Mouse (Mus musculus) myocyte (in vitro differentiated cells): ENCODE results near the gene Espnl. TPM values are rescaled to one million over a fixed set of nuclear protein-coding genes. Genes with fewer than 3 reads are reported as not detected.
A peak's percentile ranks its signal among the peaks of the same experiment; 100 is the strongest.

Experiments used
- H3K27me3 ChIP-seq: one replicate; pipeline ENCODE4 v1.6.1; 2011; ENCODE audit not compliant: control insufficient read depth, insufficient read depth, insufficient read length
- H3K36me3 ChIP-seq: one replicate; pipeline ENCODE4 v1.6.1; 2011; ENCODE audit not compliant: control insufficient read depth, insufficient read depth
- H3K4me2 ChIP-seq: one replicate; pipeline ENCODE4 v1.6.1; 2011; ENCODE audit warnings: low read depth, control low read depth
- H3K4me3 ChIP-seq: one replicate; pipeline ENCODE4 v1.5.1; 2011; ENCODE audit warnings: mild to moderate bottlenecking, control low read depth, moderate library complexity
- H3K79me2 ChIP-seq: one replicate; pipeline ENCODE4 v1.6.1; 2011; ENCODE audit not compliant: control insufficient read depth, insufficient read depth
- H3ac ChIP-seq: one replicate; pipeline ENCODE4 v1.6.1; 2011; ENCODE audit not compliant: control insufficient read depth, insufficient read length
- CEBPB ChIP-seq: IDR thresholded peaks from 2 replicates; pipeline ENCODE4 v1.6.1; 2011; ENCODE audit warnings: mild to moderate bottlenecking, moderate library complexity; ENCODE audit not compliant: poor library complexity, insufficient read depth, severe bottlenecking
- E2F4 ChIP-seq: IDR thresholded peaks from one replicate; pipeline ENCODE4 v1.6.1; 2011; ENCODE audit warnings: mild to moderate bottlenecking, control low read depth, moderate library complexity; ENCODE audit not compliant: insufficient read depth
- MAX ChIP-seq: IDR thresholded peaks from one replicate; pipeline ENCODE4 v1.6.1; 2011; ENCODE audit warnings: low read depth, mild to moderate bottlenecking, control low read depth
- MYOD1 ChIP-seq, 3 experiments: IDR thresholded peaks; one replicate each; pipeline ENCODE4 v1.6.1; 2011; ENCODE audit warnings: control low read depth in 2 of 3, low read depth in 2 of 3, mild to moderate bottlenecking in 2 of 3, moderate library complexity in 1 of 3; ENCODE audit not compliant: insufficient read length in 2 of 3, control insufficient read depth in 1 of 3
- MYOG ChIP-seq, 3 experiments: IDR thresholded peaks; one replicate each; pipeline ENCODE4 v1.6.1; 2011; ENCODE audit warnings: control low read depth in 2 of 3, low read depth in 2 of 3, mild to moderate bottlenecking in 2 of 3; ENCODE audit not compliant: insufficient read length in 2 of 3, control insufficient read depth in 1 of 3, insufficient read depth in 1 of 3
- POLR2A ChIP-seq: IDR thresholded peaks from one replicate; pipeline ENCODE4 v1.6.1; 2011; ENCODE audit warnings: low read depth, mild to moderate bottlenecking, control low read depth, moderate library complexity; ENCODE audit not compliant: insufficient read length
- POLR2AphosphoS2 ChIP-seq: IDR thresholded peaks from one replicate; pipeline ENCODE4 v1.6.1; 2011; ENCODE audit warnings: low read depth, control low read depth; ENCODE audit not compliant: insufficient read length
- REST ChIP-seq: IDR thresholded peaks from one replicate; pipeline ENCODE4 v1.6.1; 2011; ENCODE audit warnings: mild to moderate bottlenecking, control low read depth, moderate library complexity; ENCODE audit not compliant: insufficient read depth, insufficient read length
- SRF ChIP-seq: IDR thresholded peaks from one replicate; pipeline ENCODE4 v1.6.1; 2011; ENCODE audit warnings: low read depth; ENCODE audit not compliant: control insufficient read depth, insufficient read length
- TCF12 ChIP-seq: IDR thresholded peaks from one replicate; pipeline ENCODE4 v1.6.1; 2011; ENCODE audit warnings: mild to moderate bottlenecking, control low read depth; ENCODE audit not compliant: poor library complexity, insufficient read depth, severe bottlenecking
- TCF3 ChIP-seq: IDR thresholded peaks from one replicate; pipeline ENCODE4 v1.6.1; 2011; ENCODE audit warnings: low read depth, control low read depth; ENCODE audit not compliant: insufficient read length
- USF1 ChIP-seq: IDR thresholded peaks from one replicate; pipeline ENCODE4 v1.6.1; 2011; ENCODE audit warnings: low read depth, mild to moderate bottlenecking, control low read depth, moderate library complexity
- polyA plus RNA-seq: library from polyadenylated mRNA; unstranded; fragments of >200 nt; fragmentation: generic; extraction: Trizol; gene quantifications from one replicate; pipeline ENCODE4 v1.2.1, GENCODE M21; 2012; ENCODE audit warnings: missing spikeins

Espnl gene
- polyA plus RNA-seq, 1 experiment = 0.12 TPM

DNA sequence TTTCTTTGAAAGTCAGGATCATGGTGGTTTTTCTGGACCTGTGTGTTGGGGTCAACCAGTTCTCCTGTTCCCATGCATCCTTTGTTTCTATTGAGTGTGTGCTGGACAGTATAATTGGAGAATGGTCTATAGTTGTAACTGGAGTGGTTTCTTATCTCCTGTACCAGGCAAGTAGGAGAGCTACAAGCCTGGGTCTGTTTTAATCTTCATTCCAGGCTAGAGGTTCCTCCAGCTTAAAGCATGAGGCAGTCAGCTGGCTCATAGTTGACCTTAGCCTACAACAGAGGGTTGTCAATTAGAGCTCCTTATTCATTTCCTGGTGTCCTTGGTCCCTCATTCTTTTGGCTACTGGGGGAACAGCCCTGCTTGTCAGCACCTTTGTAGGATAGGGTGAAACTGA lies 11.7 kb downstream of the Espnl start:
- no peak overlapping the region for H3K4me3 ChIP-seq
- H3K27me3 ChIP-seq = no peaks in the 10 kb centered on the region
- no peak overlapping the region for H3K4me2 ChIP-seq
- H3ac ChIP-seq = no peak overlapping the region
- H3K36me3 ChIP-seq = no peaks in the 10 kb centered on the region
- H3K79me2 ChIP-seq = no peaks in the 10 kb centered on the region
- TF ChIP-seq POLR2AphosphoS2 = no peak
- TF ChIP-seq SRF = no peak
- TF ChIP-seq E2F4 = no peak
- no peak for TF ChIP-seq CEBPB
- TF ChIP-seq USF1 = no peak
- TF ChIP-seq MYOD1 (IDR thresholded peaks at IDR 0.05; ENCODE audit: control insufficient read depth in 1 of 3, insufficient read length in 2 of 3, low read depth in 2 of 3) = no peak
- TF ChIP-seq MYOG (IDR thresholded peaks at IDR 0.05; ENCODE audit: control insufficient read depth in 1 of 3, insufficient read depth in 1 of 3, insufficient read length in 2 of 3, low read depth in 2 of 3) = no peak
- no peak for TF ChIP-seq POLR2A
- no peak for TF ChIP-seq REST
- no peak for TF ChIP-seq TCF3
- TF ChIP-seq TCF12 = no peak
- TF ChIP-seq MAX = no peak

DNA sequence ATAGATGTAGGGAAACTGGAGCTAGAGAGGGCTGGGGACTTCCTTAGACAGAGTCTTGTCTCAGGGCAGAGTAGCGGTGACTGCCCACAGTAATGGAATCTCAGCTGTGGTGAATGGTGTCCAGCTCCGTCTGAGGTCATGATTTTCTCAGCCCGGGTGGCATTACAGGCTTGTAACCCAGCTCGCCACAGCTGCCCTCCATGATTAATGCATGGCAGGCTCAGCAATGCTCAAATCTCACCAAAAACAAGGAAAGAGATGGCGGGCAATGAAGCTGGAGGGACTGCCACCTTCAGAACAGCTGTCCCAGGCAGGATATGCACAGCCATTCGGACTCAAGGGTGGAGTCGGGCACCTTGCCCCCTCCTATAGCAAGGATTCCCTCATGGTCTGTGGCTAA lies 15.5 kb downstream of the Espnl start:
- no peak overlapping the region for H3ac ChIP-seq
- no peaks in the 10 kb centered on the region for H3K79me2 ChIP-seq
- H3K4me3 ChIP-seq = no peak overlapping the region
- peak overlapping the region; percentile 34 for H3K4me2 ChIP-seq
- no peaks in the 10 kb centered on the region for H3K27me3 ChIP-seq
- TF ChIP-seq MAX (no peak), POLR2A (no peak), POLR2AphosphoS2 (no peak), MYOD1 (IDR thresholded peaks at IDR 0.05; ENCODE audit: control insufficient read depth in 1 of 3, insufficient read length in 2 of 3, low read depth in 2 of 3) (peak in 2 of 3 experiments; percentile 48 to 66), TCF12 (no peak), SRF (no peak), REST (no peak), MYOG (IDR thresholded peaks at IDR 0.05; ENCODE audit: control insufficient read depth in 1 of 3, insufficient read depth in 1 of 3, insufficient read length in 2 of 3, low read depth in 2 of 3) (peak in 1 of 3 experiments; percentile 56)
- H3K36me3 ChIP-seq = no peaks in the 10 kb centered on the region

DNA sequence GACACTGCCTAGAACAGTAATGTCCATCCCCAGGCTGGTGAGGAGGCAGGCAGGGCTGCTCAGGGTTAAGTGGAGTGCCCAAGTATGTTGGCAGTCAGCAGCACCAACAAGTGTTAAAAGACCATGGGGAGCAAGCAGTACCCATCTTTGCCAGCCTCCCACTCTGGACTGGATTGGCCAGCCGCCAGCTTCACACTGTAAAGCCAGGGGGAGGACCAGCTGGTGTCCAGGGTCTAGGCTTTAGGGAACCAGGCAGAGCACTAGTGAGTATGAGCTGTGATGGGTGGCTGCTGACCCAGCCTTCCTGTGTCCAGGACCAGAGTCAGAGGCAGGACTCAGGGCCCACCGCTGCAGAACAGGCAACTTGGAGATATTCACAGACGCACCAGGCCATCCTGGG lies 22.1 kb downstream of the Espnl start:
- Histone ChIP-seq H3K36me3 (no peaks in the 10 kb centered on the region), H3K4me2 (no peak overlapping the region), H3K79me2 (no peaks in the 10 kb centered on the region), H3K27me3 (no peaks in the 10 kb centered on the region), H3ac (no peak overlapping the region), H3K4me3 (no peak overlapping the region)
- TF ChIP-seq TCF3 (no peak), USF1 (no peak), POLR2A (no peak), REST (no peak), MAX (no peak), E2F4 (no peak), POLR2AphosphoS2 (no peak)

DNA sequence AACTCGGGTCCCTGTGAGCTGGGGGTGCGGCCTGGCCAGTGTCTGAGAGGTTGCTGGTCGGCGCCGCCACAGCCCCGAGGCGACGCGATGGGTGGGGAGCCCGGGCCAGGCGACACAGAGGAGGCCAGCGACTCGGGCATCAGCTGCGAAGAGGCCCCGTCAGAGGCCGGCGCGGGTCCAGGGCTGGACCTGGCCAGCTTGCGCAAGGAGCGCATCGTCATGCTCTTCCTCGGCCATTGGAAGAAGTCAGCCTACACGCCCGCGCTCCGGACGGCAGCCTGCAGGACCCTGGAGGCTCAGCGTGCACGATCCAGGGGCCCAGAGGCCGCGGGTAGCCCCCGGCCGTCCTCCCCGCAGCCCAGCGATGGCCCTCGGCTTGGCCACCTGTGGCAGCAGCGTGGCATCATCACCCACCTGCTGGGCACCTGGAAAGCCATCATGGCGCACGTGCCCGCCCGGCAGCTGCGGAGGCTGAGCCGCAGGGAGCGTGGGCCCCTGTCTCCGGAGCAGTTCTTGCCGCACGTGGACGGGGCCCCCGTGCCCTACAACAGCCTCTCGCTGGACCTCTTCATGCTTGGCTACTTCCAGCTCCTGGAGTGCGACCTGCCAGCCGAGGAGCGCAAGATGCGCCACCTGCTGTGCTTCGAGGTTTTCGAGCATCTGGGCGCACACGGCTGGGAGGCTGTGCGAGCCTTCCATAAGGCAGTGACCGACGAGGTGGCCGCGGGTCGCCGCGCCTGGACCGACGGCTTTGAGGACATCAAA lies 23.2 kb downstream of the Espnl start:
- no peak overlapping the region for H3ac ChIP-seq
- H3K79me2 ChIP-seq = no peaks in the 10 kb centered on the region
- H3K27me3 ChIP-seq = no peaks in the 10 kb centered on the region
- TF ChIP-seq TCF12 (no peak), MYOG (IDR thresholded peaks at IDR 0.05; ENCODE audit: control insufficient read depth in 1 of 3, insufficient read depth in 1 of 3, insufficient read length in 2 of 3, low read depth in 2 of 3) (peak in 1 of 3 experiments; percentile 1)
- no peaks in the 10 kb centered on the region for H3K36me3 ChIP-seq
- no peak overlapping the region for H3K4me3 ChIP-seq
- no peak overlapping the region for H3K4me2 ChIP-seq

DNA sequence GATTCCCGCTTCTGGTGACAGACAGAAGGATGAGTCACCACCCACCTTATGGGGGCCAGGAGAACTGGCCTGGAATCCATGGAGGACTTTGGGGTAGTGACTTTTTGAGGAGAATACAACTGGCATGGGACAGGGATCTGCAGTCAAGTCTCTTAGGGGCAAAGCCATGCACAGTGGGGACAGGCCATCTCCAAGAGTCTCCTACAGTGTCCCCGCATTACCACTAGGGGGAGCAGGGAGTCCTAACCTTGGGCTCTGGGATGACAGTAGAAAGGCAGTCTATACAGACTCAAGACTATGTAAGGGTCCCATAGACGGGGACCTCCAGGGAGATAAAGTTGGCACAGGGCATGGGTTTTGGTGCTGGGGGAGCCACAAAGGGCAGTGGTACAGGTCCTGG lies 25.0 kb downstream of the Espnl start:
- Histone ChIP-seq H3K27me3 (no peaks in the 10 kb centered on the region), H3K4me3 (no peak overlapping the region), H3ac (no peak overlapping the region), H3K36me3 (no peaks in the 10 kb centered on the region), H3K79me2 (no peaks in the 10 kb centered on the region), H3K4me2 (no peak overlapping the region)
- TF ChIP-seq MAX = no peak
- TF ChIP-seq TCF12 = no peak
- TF ChIP-seq TCF3 = no peak
- no peak for TF ChIP-seq POLR2A
